Mouse (Mus musculus) activated CD4-positive, CD25-positive, alpha-beta regulatory T cell, adult 4 months (primary cell): ENCODE results near the gene Pak4. TPM values are rescaled to one million over a fixed set of nuclear protein-coding genes. Genes with fewer than 3 reads are reported as not detected.
"Not testable (repeated sequence)": the region's sequence is repeated elsewhere in the genome, so short reads cannot be mapped to it uniquely, and the experiment has no call there.

Experiments used
- ATAC-seq: one replicate; pipeline ENCODE4 v1.8.0; 2017
- polyA plus RNA-seq, 2 experiments: library from polyadenylated mRNA; unstranded; fragments of 100-300 nt; shearing (Covaris generic); gene quantifications; one replicate each; pipeline ENCODE4 v1.2.1; 2017

The Pak4 gene
- 1 to 10 TPM; 2.3 to 2.8 TPM for polyA plus RNA-seq

- ATAC-seq, result peak; percentile 95
Measured at GRCm38 (mm10) chr7:28597642-28598446, at the start of gene Pak4, which contains the start of gene Samd4b. Pak4 (minus strand) TSS chr7:28598185. Samd4b (minus strand) TSS chr7:28598144.

GRCm38 (mm10) chr7:28647016-28647415 is 49.0 kb upstream of the Pak4 start:
- no peak for ATAC-seq

GRCm38 (mm10) chr7:28645947-28646475 is 48.0 kb upstream of the Pak4 start:
- no peak for ATAC-seq

GRCm38 (mm10) chr7:28645366-28645765 is 47.4 kb upstream of the Pak4 start:
- no peak for ATAC-seq

- no peak for ATAC-seq
Measured at GRCm38 (mm10) chr7:28641546-28641945, 43.6 kb upstream of the Pak4 start.

GRCm38 (mm10) chr7:28637511-28637910 is 39.5 kb upstream of the Pak4 start:
- ATAC-seq, result no peak

- no peak for ATAC-seq
Measured at GRCm38 (mm10) chr7:28634128-28634527, 36.1 kb upstream of the Pak4 start.

- no peak for ATAC-seq
Measured at GRCm38 (mm10) chr7:28631073-28631472, 33.1 kb upstream of the Pak4 start, which contains the start of gene Acp7. Acp7 (minus strand) TSS chr7:28631332.

GRCm38 (mm10) chr7:28624791-28625190 is 26.8 kb upstream of the Pak4 start:
- no peak for ATAC-seq

GRCm38 (mm10) chr7:28619098-28619715 is 21.2 kb upstream of the Pak4 start:
- ATAC-seq, result no peak

- no peak for ATAC-seq
Measured at GRCm38 (mm10) chr7:28605951-28606350, 8.0 kb upstream of the Pak4 start.

- ATAC-seq, result not testable (repeated sequence)
Measured at GRCm38 (mm10) chr7:28603788-28604187, 5.8 kb upstream of the Pak4 start.

GRCm38 (mm10) chr7:28603136-28603535 is 5.2 kb upstream of the Pak4 start:
- no peak for ATAC-seq

- ATAC-seq, result no peak
Measured at GRCm38 (mm10) chr7:28601668-28602067, 3.7 kb upstream of the Pak4 start.

GRCm38 (mm10) chr7:28601029-28601428 is 3.0 kb upstream of the Pak4 start:
- peak; percentile 30 for ATAC-seq

GRCm38 (mm10) chr7:28598951-28599350 is 966 bp upstream of the Pak4 start:
- no peak for ATAC-seq

- ATAC-seq, result no peak
Measured at GRCm38 (mm10) chr7:28597277-28597570, 761 bp downstream of the Pak4 start.

GRCm38 (mm10) chr7:28596436-28597276 is 1.3 kb downstream of the Pak4 start:
- no peak for ATAC-seq

GRCm38 (mm10) chr7:28595751-28596435 is 2.1 kb downstream of the Pak4 start:
- ATAC-seq, result no peak

- ATAC-seq, result no peak
Measured at GRCm38 (mm10) chr7:28593206-28594111, 4.5 kb downstream of the Pak4 start.

- no peak for ATAC-seq
Measured at GRCm38 (mm10) chr7:28591862-28592261, 6.1 kb downstream of the Pak4 start.
